Mouse (Mus musculus) hindbrain, embryonic 11.5 days (tissue): Measurements from ENCODE around the gene Enc1. TPM values are rescaled to one million over a fixed set of nuclear protein-coding genes. Genes with fewer than 3 reads are reported as not detected.

Experiments
- ATAC-seq: fragments of 200-750 bp; cut with Nextera tagmentation; 2 replicates; pipeline ENCODE4 v1.8.0; 2017; ENCODE audit warnings: mild to moderate bottlenecking, moderate TSS enrichment, moderate library complexity; ENCODE audit not compliant: low FRiP score
- DNase-seq: peaks from one replicate; pipeline ENCODE4 v3.0.0-alpha.2; 2015; ENCODE audit warnings: low spot score
- H3K27ac ChIP-seq: fragments of 300-500 bp; sonication (generic); 2 replicates; pipeline ENCODE4 v1.5.1; 2014; ENCODE audit warnings: mild to moderate bottlenecking, low read depth, low read length
- H3K27me3 ChIP-seq: fragments of 300-500 bp; sonication (generic); 2 replicates; pipeline ENCODE4 v1.6.1; 2014; ENCODE audit warnings: mild to moderate bottlenecking, low read length, moderate library complexity, mixed read lengths; ENCODE audit not compliant: control insufficient read depth, insufficient read depth
- H3K36me3 ChIP-seq: fragments of 300-500 bp; sonication (generic); 2 replicates; pipeline ENCODE4 v1.6.1; 2014; ENCODE audit warnings: mild to moderate bottlenecking, low read length, moderate library complexity, mixed read lengths; ENCODE audit not compliant: control insufficient read depth, insufficient read depth
- H3K4me1 ChIP-seq: fragments of 300-500 bp; sonication (generic); replicated peaks from 2 replicates; pipeline ENCODE4 v1.6.1; 2014; ENCODE audit warnings: low read length, mixed read lengths; ENCODE audit not compliant: control insufficient read depth, insufficient read depth
- H3K4me2 ChIP-seq: fragments of 300-500 bp; sonication (generic); replicated peaks from 2 replicates; pipeline ENCODE4 v1.6.1; 2014; ENCODE audit warnings: mild to moderate bottlenecking, low read depth, low read length
- H3K4me3 ChIP-seq: fragments of 300-500 bp; sonication (generic); 2 replicates; pipeline ENCODE4 v1.5.1; 2014; ENCODE audit warnings: low read depth, low read length
- H3K9ac ChIP-seq: fragments of 300-500 bp; sonication (generic); 2 replicates; pipeline ENCODE4 v1.6.1; 2014; ENCODE audit warnings: low read depth, low read length
- H3K9me3 ChIP-seq: fragments of 300-500 bp; sonication (generic); 2 replicates; pipeline ENCODE4 v1.6.1; 2016; ENCODE audit warnings: low read length; ENCODE audit not compliant: control insufficient read depth
- WGBS: fragments of 180-500 bp; shearing (Covaris S2); extraction: QIAGEN DNeasy Blood & Tissue Kit; methylation state at CpG from one replicate; pipeline ENCODE4 v1.1.7; 2014; 5-methylcytosine and 5-hydroxymethylcytosine counted together
- polyA plus RNA-seq: library from polyadenylated mRNA; unstranded; fragments of >200 nt; fragmentation: Nextera tagmentation; extraction: Ambion mirVana; gene quantifications from 2 replicates; pipeline ENCODE4 v1.2.1, GENCODE M21; 2014

Enc1 gene
- polyA plus RNA-seq, 1 experiment from 2014 or later: 45.9 TPM

- Histone ChIP-seq H3K4me1 (no peaks in the 10 kb centered on the region), H3K4me3 (no peak overlapping the region), H3K4me2 (peak overlapping the region; percentile 16; the same call in 1 of the 2 replicates), H3K27ac (no peak overlapping the region), H3K36me3 (no peaks in the 10 kb centered on the region), H3K9ac (no peak overlapping the region), H3K9me3 (no peaks in the 10 kb centered on the region), H3K27me3 (peaks cover 5% of the 10 kb centered on the region; the same call in 1 of the 2 replicates)
- 17% methylated on average over 26 of the region's 26 CpGs for WGBS
- no peak for ATAC-seq
- peak; percentile 50 for DNase-seq
Observed at GRCm38 (mm10) chr13:97282051-97282910, 41.4 kb downstream of the Enc1 start.

GRCm38 (mm10) chr13:97282911-97283281 is 42.0 kb downstream of the Enc1 start:
- H3K9ac ChIP-seq: no peak overlapping the region
- H3K27ac ChIP-seq: no peak overlapping the region
- 9% methylated on average over 9 of the region's 9 CpGs for WGBS
- no peaks in the 10 kb centered on the region for H3K9me3 ChIP-seq
- no peak overlapping the region for H3K4me3 ChIP-seq
- H3K36me3 ChIP-seq: no peaks in the 10 kb centered on the region
- H3K27me3 ChIP-seq: peaks cover 5% of the 10 kb centered on the region; the same call in 1 of the 2 replicates
- no peak overlapping the region for H3K4me2 ChIP-seq
- H3K4me1 ChIP-seq: no peaks in the 10 kb centered on the region
- DNase-seq (no peak), ATAC-seq (no peak)

GRCm38 (mm10) chr13:97287046-97287445 is 46.1 kb downstream of the Enc1 start:
- WGBS: 100% methylated on average over 3 of the region's 3 CpGs
- DNase-seq: no peak

GRCm38 (mm10) chr13:97290747-97291146 is 49.8 kb downstream of the Enc1 start:
- ATAC-seq: no peak
- Histone ChIP-seq H3K4me2 (no peak overlapping the region), H3K4me3 (no peak overlapping the region), H3K9me3 (no peaks in the 10 kb centered on the region), H3K27ac (0 out of 2 replicates have a peak overlapping the region, but pooled peaks have one; percentile 59), H3K27me3 (no peaks in the 10 kb centered on the region), H3K9ac (no peak overlapping the region), H3K4me1 (peaks cover 5% of the 10 kb centered on the region), H3K36me3 (no peaks in the 10 kb centered on the region)
- DNase-seq: no peak
- 42% methylated on average over 3 of the region's 3 CpGs for WGBS

More at GRCm38 (mm10) chr13:97287046-97287445, 46.1 kb downstream of the Enc1 start:
- no peaks in the 10 kb centered on the region for H3K9me3 ChIP-seq
- H3K36me3 ChIP-seq: no peaks in the 10 kb centered on the region
- H3K27me3 ChIP-seq: peaks cover 5% of the 10 kb centered on the region; the same call in 1 of the 2 replicates
- H3K9ac ChIP-seq: no peak overlapping the region
- peaks cover 5% of the 10 kb centered on the region; the same call in 1 of the 2 replicates for H3K4me1 ChIP-seq
- H3K4me3 ChIP-seq: no peak overlapping the region
- ATAC-seq: no peak
- H3K4me2 ChIP-seq: no peak overlapping the region
- H3K27ac ChIP-seq: no peak overlapping the region

GRCm38 (mm10) chr13:97291354-97291753 is 50.4 kb downstream of the Enc1 start:
- H3K27ac ChIP-seq: peak overlapping the region; percentile 59
- no peak overlapping the region for H3K4me3 ChIP-seq
- no peaks in the 10 kb centered on the region for H3K9me3 ChIP-seq
- H3K4me1 ChIP-seq: peaks cover 5% of the 10 kb centered on the region
- peak; percentile 39; the same call in 1 of the 2 replicates for ATAC-seq
- WGBS: 81% methylated on average over 16 of the region's 17 CpGs
- no peaks in the 10 kb centered on the region for H3K27me3 ChIP-seq
- H3K9ac ChIP-seq: no peak overlapping the region
- H3K36me3 ChIP-seq: no peaks in the 10 kb centered on the region
- no peak overlapping the region for H3K4me2 ChIP-seq
- DNase-seq: peak; percentile 32

- Histone ChIP-seq H3K9ac (no peak overlapping the region), H3K36me3 (no peaks in the 10 kb centered on the region), H3K27me3 (no peaks in the 10 kb centered on the region), H3K9me3 (no peaks in the 10 kb centered on the region), H3K27ac (peak overlapping the region; percentile 59), H3K4me2 (0 out of 2 replicates have a peak overlapping the region, but pooled peaks have one; percentile 19), H3K4me1 (peaks cover 5% of the 10 kb centered on the region), H3K4me3 (no peak overlapping the region)
- WGBS: 38% methylated on average over 8 of the region's 8 CpGs
- ATAC-seq (peak; percentile 80), DNase-seq (peak; percentile 71)
Observed at GRCm38 (mm10) chr13:97292026-97292425, 51.1 kb downstream of the Enc1 start.

- DNase-seq: peak; percentile 54
- no peaks in the 10 kb centered on the region for H3K36me3 ChIP-seq
- WGBS: 23% methylated on average over 12 of the region's 12 CpGs
- H3K27me3 ChIP-seq: no peaks in the 10 kb centered on the region
- H3K4me2 ChIP-seq: peak overlapping the region; percentile 19; the same call in 1 of the 2 replicates
- 0 out of 2 replicates have a peak, but pooled peaks have one; percentile 25 for ATAC-seq
- no peaks in the 10 kb centered on the region for H3K9me3 ChIP-seq
- peak overlapping the region; percentile 59 for H3K27ac ChIP-seq
- peaks cover 5% of the 10 kb centered on the region for H3K4me1 ChIP-seq
- H3K9ac ChIP-seq: no peak overlapping the region
- no peak overlapping the region for H3K4me3 ChIP-seq
Observed at GRCm38 (mm10) chr13:97292451-97293245, 51.7 kb downstream of the Enc1 start.

GRCm38 (mm10) chr13:97295101-97295852 is 54.4 kb downstream of the Enc1 start:
- DNase-seq: no peak
- Histone ChIP-seq H3K4me3 (no peak overlapping the region), H3K9ac (no peak overlapping the region), H3K27me3 (no peaks in the 10 kb centered on the region), H3K4me1 (peaks cover 5% of the 10 kb centered on the region), H3K36me3 (no peaks in the 10 kb centered on the region), H3K4me2 (no peak overlapping the region), H3K9me3 (no peaks in the 10 kb centered on the region), H3K27ac (no peak overlapping the region; the same call in 1 of the 2 replicates)
- ATAC-seq: no peak
- WGBS: 47% methylated on average over 9 of the region's 9 CpGs
